Mouse (Mus musculus): ENCODE data around the gene Rpl28.

Gene Rpl28

DNA sequence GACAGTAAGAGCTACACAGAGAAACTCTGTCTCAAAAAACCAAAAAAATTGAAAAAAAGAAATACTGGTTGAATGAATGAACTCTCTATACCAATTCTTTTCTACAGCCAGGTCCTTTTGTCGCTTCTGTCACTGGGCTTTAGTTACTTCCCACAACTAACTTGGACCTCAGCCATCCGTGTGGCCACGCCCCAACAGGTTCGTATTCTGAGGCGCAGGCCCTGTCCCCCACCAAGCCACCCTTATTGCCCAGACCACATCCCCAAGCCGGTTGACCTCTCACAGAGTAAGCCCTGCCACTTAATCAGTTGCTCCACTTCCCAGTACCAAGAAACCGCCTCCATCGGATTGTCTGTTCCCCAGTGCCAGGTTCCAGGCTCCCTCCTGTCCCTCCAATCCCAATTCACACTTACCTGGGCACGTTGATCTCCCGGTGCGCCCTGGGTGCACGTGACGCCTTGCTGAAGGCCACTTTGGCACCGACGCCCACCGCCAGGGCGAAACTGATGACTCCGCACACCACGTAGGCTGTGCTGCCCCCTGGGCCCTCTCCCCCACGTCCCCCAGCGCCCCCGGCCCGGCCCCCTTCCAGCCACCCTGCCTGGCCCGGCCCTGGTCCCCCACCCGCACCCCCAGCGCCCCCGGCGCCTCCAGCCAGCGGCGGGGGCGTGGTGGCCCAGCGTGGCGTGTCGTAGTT, 43.1 kb downstream of the Rpl28 start:
- DNase-seq (ENCODE audit: low spot score in 2 of 2), result no peak

DNA sequence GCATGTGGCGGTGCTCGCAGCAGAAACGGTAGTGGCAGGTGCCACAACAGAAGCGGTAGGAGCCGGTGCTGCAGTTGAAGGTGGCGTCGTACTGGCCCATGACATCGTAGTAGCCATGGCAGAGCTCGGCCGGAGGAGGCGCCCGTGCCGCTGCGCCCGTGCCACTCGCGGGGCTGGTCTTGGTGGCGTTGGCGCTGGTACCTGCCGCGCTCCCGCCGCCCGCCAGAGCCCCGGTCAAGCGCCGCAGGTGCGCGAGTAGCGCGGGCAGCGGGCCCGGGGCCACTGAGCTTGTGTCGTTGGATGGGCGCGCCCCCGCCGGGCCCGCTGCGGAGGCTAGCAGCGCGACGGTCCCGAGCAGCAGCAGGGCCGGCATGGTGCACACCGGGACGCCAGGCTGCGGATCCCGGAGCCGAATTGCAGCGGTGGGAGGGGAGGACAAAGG, 43.7 kb downstream of the Rpl28 start:
- DNase-seq (ENCODE audit: low spot score in 2 of 2), result peak; percentile 34 to 35

- no peak for DNase-seq (ENCODE audit: low spot score in 2 of 2)
These were observed 45.0 kb downstream of the Rpl28 start for GRCm38 (mm10) chr7:4837639-4838038.

- DNase-seq (ENCODE audit: low spot score in 2 of 2), result peak in 1 of 2 experiments; percentile 57
These were observed 49.4 kb downstream of the Rpl28 start for GRCm38 (mm10) chr7:4842077-4842476.

GRCm38 (mm10) chr7:4842634-4843131, 50.0 kb downstream of the Rpl28 start:
- DNase-seq (ENCODE audit: low spot score in 2 of 2), result peak; percentile 59 to 62

- peak; percentile 86 to 88 for DNase-seq (ENCODE audit: low spot score in 2 of 2)
These were observed 51.0 kb downstream of the Rpl28 start for GRCm38 (mm10) chr7:4843604-4844244.

- peak; percentile 25 to 56 for DNase-seq (ENCODE audit: low spot score in 2 of 2)
These were observed 51.7 kb downstream of the Rpl28 start, which contains the start of gene Shisa7 for GRCm38 (mm10) chr7:4844245-4844916. TSS of gene Shisa7 (minus strand) at chr7:4844696.

Data from right cerebral cortex, postnatal 36 days (tissue).